Mouse (Mus musculus) C2C12 (cell line): ENCODE measurements around the gene Cyb5r1. TPM values are rescaled to one million over a fixed set of nuclear protein-coding genes. Genes with fewer than 3 reads are reported as not detected.
A peak's percentile ranks its signal among the peaks of the same experiment; 100 is the strongest.

Experiments used
- H3K27me3 ChIP-seq: one replicate; pipeline ENCODE4 v1.6.1; 2011; ENCODE audit not compliant: control insufficient read depth, insufficient read depth, insufficient read length
- H3K36me3 ChIP-seq: one replicate; pipeline ENCODE4 v1.6.1; 2011; ENCODE audit not compliant: control insufficient read depth, insufficient read depth
- H3K4me3 ChIP-seq: one replicate; pipeline ENCODE4 v1.5.1; 2011; ENCODE audit warnings: mild to moderate bottlenecking, control low read depth; ENCODE audit not compliant: poor library complexity, insufficient read depth, severe bottlenecking
- H3K79me2 ChIP-seq: one replicate; pipeline ENCODE4 v1.6.1; 2011; ENCODE audit not compliant: control insufficient read depth, insufficient read depth
- H3K79me3 ChIP-seq: one replicate; pipeline ENCODE4 v1.6.1; 2011; ENCODE audit warnings: low read depth, control low read depth
- H3ac ChIP-seq: one replicate; pipeline ENCODE3; 2011; ENCODE audit warnings: low read depth; ENCODE audit not compliant: control insufficient read depth, insufficient read length
- CEBPB ChIP-seq: IDR thresholded peaks from one replicate; pipeline ENCODE4 v1.6.1; 2011; ENCODE audit warnings: low read depth, mild to moderate bottlenecking, control low read depth, moderate library complexity
- CTCF ChIP-seq: IDR thresholded peaks from one replicate; pipeline ENCODE4 v1.5.1; 2011; ENCODE audit not compliant: control insufficient read depth, insufficient read depth, insufficient read length
- FOSL1 ChIP-seq: IDR thresholded peaks from one replicate; pipeline ENCODE4 v1.8.0; 2011; ENCODE audit warnings: mild to moderate bottlenecking, low read length; ENCODE audit not compliant: poor library complexity, insufficient read depth, severe bottlenecking
- MAX ChIP-seq: IDR thresholded peaks from one replicate; pipeline ENCODE4 v1.6.1; 2011; ENCODE audit warnings: mild to moderate bottlenecking, control low read depth
- MYOD1 ChIP-seq: IDR thresholded peaks from one replicate; pipeline ENCODE4 v1.6.1; 2011; ENCODE audit warnings: low read depth; ENCODE audit not compliant: control insufficient read depth, insufficient read length
- MYOG ChIP-seq: IDR thresholded peaks from one replicate; pipeline ENCODE4 v1.6.1; 2011; ENCODE audit not compliant: control insufficient read depth, insufficient read length; ENCODE audit errors: extremely low read depth
- USF1 ChIP-seq: IDR thresholded peaks from one replicate; pipeline ENCODE4 v1.6.1; 2011; ENCODE audit warnings: low read depth, mild to moderate bottlenecking, control low read depth, moderate library complexity
- polyA plus RNA-seq: library from polyadenylated mRNA; unstranded; fragments of >200 nt; fragmentation: generic; extraction: Trizol; gene quantifications from one replicate; pipeline ENCODE4 v1.2.1, GENCODE M21; 2012; ENCODE audit warnings: missing spikeins

Cyb5r1 gene
- polyA plus RNA-seq, 1 experiment = 68.4 TPM

GRCm38 (mm10) chr1:134399735-134400134 is 5.6 kb upstream of the Cyb5r1 start:
- Histone ChIP-seq H3K4me3 (no peak overlapping the region), H3K27me3 (no peaks in the 10 kb centered on the region), H3ac (no peak overlapping the region), H3K79me3 (no peaks in the 10 kb centered on the region), H3K36me3 (no peaks in the 10 kb centered on the region), H3K79me2 (no peaks in the 10 kb centered on the region)
- TF ChIP-seq FOSL1 (no peak), USF1 (no peak)

GRCm38 (mm10) chr1:134406414-134406771 is 1.0 kb downstream of the Cyb5r1 start:
- Histone ChIP-seq H3K27me3 (no peaks in the 10 kb centered on the region), H3K79me3 (peaks cover 7% of the 10 kb centered on the region), H3ac (peak overlapping the region; percentile 79), H3K36me3 (peaks cover 37% of the 10 kb centered on the region), H3K4me3 (peak overlapping the region; percentile 64), H3K79me2 (peaks cover 12% of the 10 kb centered on the region)
- TF ChIP-seq MYOD1 (no peak), USF1 (no peak), CEBPB (no peak), CTCF (no peak), FOSL1 (no peak), MAX (no peak), MYOG (no peak)

DNA sequence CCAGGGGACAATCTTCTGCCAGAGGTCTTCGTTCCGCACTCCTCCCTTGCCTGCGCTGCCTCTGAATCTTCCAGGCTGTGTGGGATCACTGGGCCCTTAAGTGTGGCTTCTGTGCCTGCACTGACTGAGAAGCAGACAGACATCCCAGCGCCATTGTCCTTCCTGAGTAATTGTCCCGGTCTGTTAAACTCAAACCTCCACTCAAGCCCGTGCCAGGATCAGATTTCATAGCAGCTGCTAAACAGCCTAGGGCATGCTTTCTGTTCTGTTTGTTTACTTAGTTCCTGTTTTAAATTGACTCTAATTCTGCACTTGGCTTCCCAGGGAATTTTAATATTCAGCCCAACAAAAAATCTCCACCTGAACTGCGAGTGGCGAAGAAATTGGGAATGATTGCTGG is 2.7 kb downstream of the Cyb5r1 start:
- H3K27me3 ChIP-seq = no peaks in the 10 kb centered on the region
- peaks cover 12% of the 10 kb centered on the region for H3K79me2 ChIP-seq
- peaks cover 37% of the 10 kb centered on the region for H3K36me3 ChIP-seq
- H3K4me3 ChIP-seq = no peak overlapping the region
- H3ac ChIP-seq = no peak overlapping the region
- no peak for TF ChIP-seq MAX
- TF ChIP-seq CEBPB = no peak
- no peak for TF ChIP-seq MYOG
- TF ChIP-seq USF1 = no peak
- no peak for TF ChIP-seq MYOD1
- TF ChIP-seq CTCF = no peak
- no peak for TF ChIP-seq FOSL1
- H3K79me3 ChIP-seq = peaks cover 7% of the 10 kb centered on the region

GRCm38 (mm10) chr1:134411706-134412629 is 6.6 kb downstream of the Cyb5r1 start:
- TF ChIP-seq CEBPB (no peak), MAX (no peak), MYOG (no peak), USF1 (no peak), CTCF (no peak), FOSL1 (no peak), MYOD1 (no peak)
- Histone ChIP-seq H3K27me3 (no peaks in the 10 kb centered on the region), H3K4me3 (no peak overlapping the region), H3K36me3 (peaks cover 37% of the 10 kb centered on the region), H3ac (no peak overlapping the region), H3K79me2 (peaks cover 20% of the 10 kb centered on the region), H3K79me3 (peaks cover 12% of the 10 kb centered on the region)

- no peak for TF ChIP-seq CEBPB
- no peak for TF ChIP-seq MYOD1
- TF ChIP-seq MAX = no peak
- TF ChIP-seq USF1 = no peak
- TF ChIP-seq MYOG = no peak
- no peak for TF ChIP-seq CTCF
- no peak for TF ChIP-seq FOSL1
- no peak overlapping the region for H3K4me3 ChIP-seq
- H3K79me3 ChIP-seq = peaks cover 32% of the 10 kb centered on the region
- H3K79me2 ChIP-seq = peaks cover 36% of the 10 kb centered on the region
- H3K27me3 ChIP-seq = no peaks in the 10 kb centered on the region
- H3ac ChIP-seq = no peak overlapping the region
- H3K36me3 ChIP-seq = peaks cover 22% of the 10 kb centered on the region
Observed at GRCm38 (mm10) chr1:134414038-134414437, 8.7 kb downstream of the Cyb5r1 start.

- H3K4me3 ChIP-seq = peak overlapping the region; percentile 21
- no peak overlapping the region for H3ac ChIP-seq
- H3K36me3 ChIP-seq = peaks cover 16% of the 10 kb centered on the region
- TF ChIP-seq MYOD1 = no peak
- peak; percentile 69 for TF ChIP-seq CEBPB
- no peak for TF ChIP-seq USF1
- TF ChIP-seq FOSL1 = no peak
- H3K27me3 ChIP-seq = no peaks in the 10 kb centered on the region
- peaks cover 42% of the 10 kb centered on the region for H3K79me2 ChIP-seq
- H3K79me3 ChIP-seq = peaks cover 38% of the 10 kb centered on the region
Observed at GRCm38 (mm10) chr1:134414501-134415167, 9.3 kb downstream of the Cyb5r1 start.
